Mouse (Mus musculus) CH12.LX (cell line): Measurements from ENCODE around the gene Tsc1. TPM values are rescaled to one million over a fixed set of nuclear protein-coding genes. Genes with fewer than 3 reads are reported as not detected.
A peak's percentile ranks its signal among the peaks of the same experiment; 100 is the strongest.

Source experiments
- DNase-seq: peaks from one replicate; pipeline ENCODE4 v3.0.0-alpha.2; 2013; ENCODE audit errors: extremely low read depth
- H3K27ac ChIP-seq: 2 replicates; pipeline ENCODE4 v1.5.1; 2012; ENCODE audit warnings: low read depth, mild to moderate bottlenecking, control low read depth, moderate library complexity; ENCODE audit not compliant: insufficient read depth
- H3K27me3 ChIP-seq: replicated peaks from 2 replicates; pipeline ENCODE3; 2012; ENCODE audit warnings: inconsistent platforms
- H3K36me3 ChIP-seq, 2 experiments: replicated peaks in 1 of 2; 2 replicates each; pipeline versions ENCODE3 to v1.6.1; 2012; ENCODE audit warnings: inconsistent platforms in 1 of 2, low read length in 1 of 2, mild to moderate bottlenecking in 1 of 2, mixed read lengths in 1 of 2, moderate library complexity in 1 of 2; ENCODE audit not compliant: control insufficient read depth in 1 of 2, insufficient read depth in 1 of 2
- H3K4me1 ChIP-seq, 2 experiments: 2 replicates each; pipeline ENCODE4 v1.6.1; 2012; ENCODE audit warnings: inconsistent platforms in 1 of 2, moderate library complexity in 1 of 2; ENCODE audit not compliant: insufficient read depth in 2 of 2, control insufficient read depth in 1 of 2
- H3K4me2 ChIP-seq: 2 replicates; pipeline ENCODE4 v1.6.1; 2012; ENCODE audit warnings: low read depth, mild to moderate bottlenecking, control low read depth; ENCODE audit not compliant: poor library complexity, insufficient read depth, severe bottlenecking
- H3K4me3 ChIP-seq, 3 experiments: fragments of 150-350 bp in 1 of 3; sonication (generic) in 1 of 3; replicated peaks in 1 of 3; 2 replicates each; pipeline versions ENCODE3 to v1.5.1; 2011 to 2012; ENCODE audit warnings: low read depth in 2 of 3, low read length in 2 of 3, mild to moderate bottlenecking in 2 of 3, moderate library complexity in 2 of 3, control low read depth in 1 of 3, improper control_type of control experiment in 1 of 3, inconsistent platforms in 1 of 3, mixed read lengths in 1 of 3; ENCODE audit not compliant: poor library complexity in 1 of 3
- H3K79me2 ChIP-seq: replicated peaks from 2 replicates; pipeline ENCODE4 v1.6.1; 2012; ENCODE audit warnings: mild to moderate bottlenecking, moderate library complexity; ENCODE audit not compliant: control insufficient read depth, poor library complexity, insufficient read depth, severe bottlenecking; ENCODE audit errors: extremely low read depth
- H3K9ac ChIP-seq: 2 replicates; pipeline ENCODE4 v1.6.1; 2012; ENCODE audit warnings: low read depth, mild to moderate bottlenecking, control low read depth, moderate library complexity; ENCODE audit not compliant: insufficient read depth
- H3K9me3 ChIP-seq: replicated peaks from 2 replicates; pipeline ENCODE3; 2012; ENCODE audit warnings: low read length, inconsistent platforms, mixed read lengths
- BHLHE40 ChIP-seq: IDR thresholded peaks from 2 replicates; pipeline ENCODE4 v1.6.1; 2011; ENCODE audit warnings: mild to moderate bottlenecking, low read depth, low read length, improper control_type of control experiment
- CHD1 ChIP-seq: IDR thresholded peaks from 2 replicates; pipeline ENCODE4 v1.6.1; 2012; ENCODE audit warnings: low read depth, low read length, improper control_type of control experiment, inconsistent platforms
- ETS1 ChIP-seq: conservative IDR thresholded peaks from 2 replicates; pipeline ENCODE4 v1.6.1; 2012; ENCODE audit warnings: low read depth, mild to moderate bottlenecking, inconsistent platforms, low read length, improper control_type of control experiment, moderate library complexity
- GABPA ChIP-seq: IDR thresholded peaks from 2 replicates; pipeline ENCODE4 v1.6.1; 2012; ENCODE audit warnings: low read depth, low read length, improper control_type of control experiment, inconsistent platforms; ENCODE audit not compliant: insufficient replicate concordance
- HCFC1 ChIP-seq: IDR thresholded peaks from 2 replicates; pipeline ENCODE4 v1.6.1; 2012; ENCODE audit warnings: low read depth, mild to moderate bottlenecking, inconsistent platforms, low read length, improper control_type of control experiment
- JUN ChIP-seq: IDR thresholded peaks from 2 replicates; pipeline ENCODE4 v1.6.1; 2011; ENCODE audit warnings: low read depth, mild to moderate bottlenecking, low read length, improper control_type of control experiment, moderate library complexity; ENCODE audit not compliant: insufficient read depth
- MAFK ChIP-seq: IDR thresholded peaks from 2 replicates; pipeline ENCODE4 v1.6.1; 2011; ENCODE audit warnings: low read length, improper control_type of control experiment; ENCODE audit not compliant: insufficient replicate concordance
- MAX ChIP-seq: IDR thresholded peaks from 2 replicates; pipeline ENCODE4 v1.6.1; 2011; ENCODE audit warnings: low read length, improper control_type of control experiment
- MEF2A ChIP-seq: IDR thresholded peaks from 2 replicates; pipeline ENCODE4 v1.6.1; 2014; ENCODE audit warnings: low read depth, mild to moderate bottlenecking, inconsistent platforms, low read length, improper control_type of control experiment, borderline replicate concordance
- MXI1 ChIP-seq: IDR thresholded peaks from 2 replicates; pipeline ENCODE4 v1.6.1; 2011; ENCODE audit warnings: mild to moderate bottlenecking, low read depth, low read length, improper control_type of control experiment
- NRF1 ChIP-seq: IDR thresholded peaks from 2 replicates; pipeline ENCODE4 v1.6.1; 2014; ENCODE audit warnings: low read depth, mild to moderate bottlenecking, inconsistent platforms, low read length, improper control_type of control experiment, moderate library complexity
- RCOR1 ChIP-seq: conservative IDR thresholded peaks from 2 replicates; pipeline ENCODE4 v1.6.1; 2012; ENCODE audit warnings: low read depth, mild to moderate bottlenecking, inconsistent platforms, low read length, improper control_type of control experiment
- TBP ChIP-seq: conservative IDR thresholded peaks from 2 replicates; pipeline ENCODE4 v1.6.1; 2011; ENCODE audit warnings: low read depth, low read length, improper control_type of control experiment
- UBTF ChIP-seq: IDR thresholded peaks from 2 replicates; pipeline ENCODE4 v1.6.1; 2012; ENCODE audit warnings: low read depth, mild to moderate bottlenecking, inconsistent platforms, low read length, improper control_type of control experiment, moderate library complexity
- USF1 ChIP-seq: IDR thresholded peaks from 2 replicates; pipeline ENCODE4 v1.6.1; 2014; ENCODE audit warnings: low read depth, mild to moderate bottlenecking, inconsistent platforms, low read length, improper control_type of control experiment
- ZC3H11A ChIP-seq: IDR thresholded peaks from 2 replicates; pipeline ENCODE4 v1.6.1; 2012; ENCODE audit warnings: low read depth, mild to moderate bottlenecking, inconsistent platforms, low read length, improper control_type of control experiment
- ZKSCAN1 ChIP-seq: IDR thresholded peaks from 2 replicates; pipeline ENCODE4 v1.6.1; 2012; ENCODE audit warnings: low read depth, inconsistent platforms, low read length, improper control_type of control experiment, borderline replicate concordance
- ZNF384 ChIP-seq: IDR thresholded peaks from 2 replicates; pipeline ENCODE4 v1.6.1; 2012; ENCODE audit warnings: low read depth, low read length, improper control_type of control experiment, inconsistent platforms
- dilution Hi-C: fragments of 300-500 bp; cut with MboI; formaldehyde crosslinking; loops from 2 replicates; pipeline ENCODE4 v1.14.3; 2020; ENCODE audit warnings: low sequenced_read_pairs; ENCODE audit not compliant: extremely low pct_unique_long_range_greater_than_20kb, extremely low pct_ligation_motif_present
- in situ Hi-C: fragments of 300-500 bp; cut with MboI; formaldehyde crosslinking; loops from 3 replicates; pipeline ENCODE4 v1.14.3; 2019; ENCODE audit warnings: low sequenced_read_pairs, low pct_ligation_motif_present, low pct_unique_long_range_greater_than_20kb, mixed read lengths
- polyA plus RNA-seq: library from polyadenylated mRNA; unstranded; fragments of >175 nt; gene quantifications from 2 replicates; pipeline ENCODE4 v1.2.1, GENCODE M21; 2012; ENCODE audit warnings: low read depth; ENCODE audit not compliant: insufficient read length
- total RNA-seq, 2 experiments: library from RNA; depleted of rRNA; stranded (reverse); fragments of 300-350 nt in 1 of 2; fragments of >200 nt in 1 of 2; gene quantifications; 2 replicates each; pipeline ENCODE4 v1.2.3; 2012 to 2014

Tsc1 gene
- total and polyA plus RNA-seq, 3 experiments, result 8.1 to 13.4 (median 9.5) TPM

DNA sequence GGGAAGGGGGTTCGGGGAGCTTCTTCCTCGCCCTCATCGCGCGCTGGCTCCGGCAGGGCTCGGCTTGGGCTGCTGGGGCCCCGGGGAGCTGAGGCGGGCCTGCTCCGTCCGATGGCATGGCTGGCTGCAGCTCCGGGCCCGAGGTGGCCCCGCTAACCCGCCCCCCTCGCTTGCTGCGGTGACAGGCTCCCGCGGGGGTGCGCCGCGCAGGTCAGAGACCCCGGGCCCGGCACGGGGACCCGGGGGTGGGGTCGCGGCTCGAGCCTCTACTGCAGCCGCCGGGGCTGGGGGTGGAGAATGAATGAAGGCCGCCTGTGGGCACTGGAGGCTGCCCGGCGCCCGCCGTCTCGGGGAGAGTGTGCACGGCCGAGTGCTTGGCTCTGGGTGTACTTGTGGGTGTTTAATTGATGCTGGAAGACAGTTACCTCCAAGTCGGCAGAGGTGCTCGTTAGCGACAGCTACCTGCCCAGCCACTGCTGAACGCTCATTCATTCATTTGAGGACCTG, 460 bp downstream of the Tsc1 start:
- Histone ChIP-seq H3K9me3 (no peaks in the 10 kb centered on the region), H3K4me1 (peaks cover 3 to 30% of the 10 kb centered on the region in 2 experiments; a peak in 3 of 4 replicates), H3K36me3 (peaks cover 0 to 3% of the 10 kb centered on the region in 2 experiments), H3K27me3 (no peaks in the 10 kb centered on the region), H3K4me3 (peak overlapping the region; percentile 66 to 92 (median 88)), H3K79me2 (peaks cover 21% of the 10 kb centered on the region), H3K9ac (peak overlapping the region; percentile 87), H3K27ac (no peak overlapping the region), H3K4me2 (peak overlapping the region; percentile 86)
- peak; percentile 20 for DNase-seq
- TF ChIP-seq CHD1 (peak; percentile 79), NRF1 (no peak), HCFC1 (no peak), ETS1 (no peak), ZC3H11A (no peak), MEF2A (no peak), RCOR1 (0 out of 2 replicates have a peak, but pooled peaks have one; percentile 49), MAFK (no peak), USF1 (no peak), ZNF384 (no peak), UBTF (0 out of 2 replicates have a peak, but pooled peaks have one; percentile 37), MXI1 (peak; percentile 18; the same call in 1 of the 2 replicates), JUN (no peak), MAX (no peak), TBP (no peak)
- dilution Hi-C loops (no loop called here), in situ Hi-C loops (no loop called here)

DNA sequence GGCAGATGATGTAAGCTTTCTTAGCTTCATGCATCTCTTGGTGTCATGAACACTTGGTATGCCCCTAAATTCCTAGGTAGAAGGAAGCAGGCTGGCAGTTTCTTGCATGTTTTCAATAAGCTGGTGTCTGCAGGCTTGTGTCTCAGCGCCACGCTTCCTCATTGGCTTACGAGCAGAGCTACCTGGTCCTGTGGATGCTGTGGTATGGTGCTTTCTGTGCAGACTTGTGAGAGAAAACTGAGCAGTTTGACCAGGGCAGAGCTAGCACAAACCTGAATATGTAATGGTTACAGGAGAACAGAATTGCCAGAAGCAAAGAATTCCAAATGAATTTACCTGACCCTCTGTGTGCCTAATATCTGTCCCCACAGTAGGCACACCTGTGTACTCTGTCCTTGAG, 2.1 kb downstream of the Tsc1 start:
- H3K27me3 ChIP-seq, result no peaks in the 10 kb centered on the region
- H3K4me1 ChIP-seq, result peaks cover 3 to 32% of the 10 kb centered on the region in 2 experiments; a peak in 3 of 4 replicates
- 0 out of 2 replicates have a peak overlapping the region, but pooled peaks have one; percentile 43 for H3K4me2 ChIP-seq
- H3K27ac ChIP-seq, result no peak overlapping the region
- peaks cover 0 to 3% of the 10 kb centered on the region in 2 experiments for H3K36me3 ChIP-seq
- H3K9ac ChIP-seq, result no peak overlapping the region
- H3K79me2 ChIP-seq, result peaks cover 24% of the 10 kb centered on the region
- in situ Hi-C loops, result no loop called here
- H3K4me3 ChIP-seq, result peak overlapping the region in 1 of 3 experiments; percentile 6
- H3K9me3 ChIP-seq, result no peaks in the 10 kb centered on the region
- TF ChIP-seq ZKSCAN1 (no peak), GABPA (no peak), BHLHE40 (no peak)
- DNase-seq, result no peak
- dilution Hi-C loops, result no loop called here
